Mouse (Mus musculus): ENCODE data around the gene Inca1.

Gene Inca1

DNA sequence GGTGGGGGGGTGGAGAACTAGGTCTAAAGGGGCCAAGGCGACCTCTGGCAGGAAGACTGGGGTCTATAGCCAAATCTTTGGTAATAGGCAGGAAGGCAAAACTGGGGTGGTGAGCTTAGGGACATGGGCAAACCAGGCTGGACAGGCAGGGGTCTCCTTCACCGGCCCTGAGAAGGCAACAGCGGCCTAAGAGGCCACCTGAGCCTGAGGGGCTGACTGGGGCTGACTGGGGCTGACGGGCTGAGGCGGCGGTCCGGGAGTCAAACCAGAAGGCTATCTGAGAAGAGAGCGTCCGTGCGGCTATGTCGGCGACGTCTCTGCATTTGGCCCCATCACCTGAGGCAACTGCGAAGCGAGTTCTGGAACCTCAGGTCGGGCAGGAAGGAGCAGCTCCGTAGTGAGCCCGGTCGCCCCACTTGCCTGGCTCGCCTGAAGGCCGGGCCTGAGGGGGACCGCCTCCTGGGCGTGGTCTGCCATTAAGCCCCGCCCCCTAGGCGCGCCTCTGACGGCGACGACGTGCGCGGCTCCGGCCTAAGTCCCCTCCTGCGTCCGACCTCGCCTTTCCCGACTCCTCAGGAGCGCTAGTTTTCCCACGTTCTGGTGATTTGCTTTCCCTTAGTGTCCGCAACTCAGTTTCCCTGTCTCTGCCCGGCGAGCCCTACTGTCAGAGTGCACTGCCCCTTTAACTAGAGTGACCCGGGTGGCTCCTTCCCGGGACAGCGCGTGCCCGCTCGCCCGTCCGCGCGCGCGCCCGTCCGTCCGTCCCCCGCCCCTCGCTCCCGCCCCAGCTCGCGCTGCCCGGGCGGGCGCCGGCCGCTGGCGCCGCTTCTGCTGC lies at the start of gene Inca1, which contains the start of gene Kif1c:
TSS of gene Inca1 (minus strand) at position 434 of the 835 bp plus-strand sequence.
TSS of gene Kif1c (plus strand) at position 827 of the 835 bp plus-strand sequence.
- peak; percentile 98 for DNase-seq

DNA sequence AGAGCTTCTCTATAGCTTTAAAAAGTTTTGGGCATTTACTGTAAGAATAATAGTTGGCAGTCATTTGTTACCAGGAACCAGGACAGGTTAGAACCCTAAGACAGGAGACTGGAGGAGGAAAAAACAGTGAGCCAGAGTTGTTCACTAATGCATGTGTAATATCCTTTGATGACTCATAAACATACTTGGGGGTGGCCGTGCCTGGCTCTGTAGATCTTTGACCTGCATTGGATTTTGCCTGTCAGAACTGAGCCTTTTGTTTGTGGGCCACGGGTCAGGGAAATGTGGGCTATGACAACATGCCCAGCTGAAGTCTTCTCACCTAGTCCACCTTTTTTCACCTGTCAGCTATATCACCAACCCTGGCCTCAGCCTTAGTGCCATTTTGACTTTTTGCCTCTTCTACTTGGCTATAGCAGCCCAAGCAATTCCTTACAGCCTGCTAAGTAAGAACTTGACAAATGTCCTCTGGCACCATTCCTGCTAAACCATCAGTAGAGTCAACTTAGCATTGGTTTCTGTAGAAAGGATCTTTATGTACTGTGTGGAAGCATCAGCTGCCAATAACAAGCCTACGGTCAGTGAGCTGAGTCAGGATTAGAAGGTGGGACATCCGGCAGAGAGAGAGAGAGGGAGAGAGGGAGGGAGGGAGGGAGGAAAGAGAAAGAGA lies 48.1 kb upstream of the Inca1 start:
- no peak for DNase-seq

DNA sequence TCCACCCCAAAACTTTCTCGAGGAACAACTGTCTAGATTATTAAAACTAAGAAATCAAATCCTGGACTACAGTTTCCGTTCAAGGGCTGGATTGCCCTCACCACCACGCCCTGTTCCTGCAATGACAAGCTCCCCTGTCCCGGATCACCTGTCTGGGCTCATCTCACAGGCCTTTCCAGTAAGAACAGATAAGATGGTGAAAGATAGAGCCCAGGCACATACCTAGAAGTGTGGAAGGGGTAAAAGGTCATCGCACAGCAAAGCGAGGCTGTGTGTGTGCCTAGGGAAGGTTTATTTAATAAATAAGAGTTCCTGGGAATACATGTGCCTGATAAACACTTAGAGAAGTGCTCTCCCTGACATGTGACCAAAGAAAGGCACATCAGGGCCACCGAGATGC lies 45.7 kb upstream of the Inca1 start:
- DNase-seq, result no peak

DNA sequence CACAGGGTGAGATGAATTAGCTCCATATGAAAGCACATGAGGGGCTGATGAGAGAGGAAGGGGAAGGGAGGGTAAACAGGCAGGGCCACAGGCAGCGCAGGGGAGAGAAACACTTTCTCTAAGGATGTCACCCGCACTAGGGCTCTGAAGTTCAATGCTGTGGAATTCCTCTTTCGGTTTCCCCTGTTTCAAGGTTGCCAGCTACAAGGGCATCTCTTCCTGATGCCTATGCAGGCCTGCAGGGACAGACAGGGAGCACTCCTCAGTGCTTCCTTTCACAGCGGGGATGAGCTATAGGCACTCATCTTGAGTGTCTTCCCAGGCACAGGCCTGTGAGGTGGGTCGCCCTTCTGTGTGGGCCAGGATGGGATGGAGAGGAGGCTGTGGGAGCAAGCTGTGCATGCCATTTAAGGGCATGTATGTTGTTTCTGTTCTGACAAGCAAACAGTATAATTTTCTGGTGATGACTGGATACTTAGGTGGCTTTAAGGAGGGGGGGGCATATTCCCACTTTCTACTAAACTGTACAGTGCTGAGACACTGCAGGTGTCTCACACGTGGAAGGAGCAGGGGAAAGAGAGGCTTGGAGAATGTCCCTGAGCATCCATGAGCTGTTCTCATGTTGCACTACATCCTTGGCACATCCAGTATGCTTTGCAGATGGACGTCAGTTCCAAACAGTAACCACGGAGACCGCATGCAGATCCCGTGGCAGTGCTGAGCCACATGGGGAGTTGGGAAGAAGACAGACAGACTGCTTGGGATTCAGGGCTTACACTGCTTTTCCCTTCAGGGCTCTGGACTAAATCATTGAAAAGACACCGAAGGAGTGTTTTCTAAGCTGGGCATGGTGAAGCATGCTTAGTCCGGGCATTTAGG lies 42.9 kb upstream of the Inca1 start:
- DNase-seq, result no peak

DNA sequence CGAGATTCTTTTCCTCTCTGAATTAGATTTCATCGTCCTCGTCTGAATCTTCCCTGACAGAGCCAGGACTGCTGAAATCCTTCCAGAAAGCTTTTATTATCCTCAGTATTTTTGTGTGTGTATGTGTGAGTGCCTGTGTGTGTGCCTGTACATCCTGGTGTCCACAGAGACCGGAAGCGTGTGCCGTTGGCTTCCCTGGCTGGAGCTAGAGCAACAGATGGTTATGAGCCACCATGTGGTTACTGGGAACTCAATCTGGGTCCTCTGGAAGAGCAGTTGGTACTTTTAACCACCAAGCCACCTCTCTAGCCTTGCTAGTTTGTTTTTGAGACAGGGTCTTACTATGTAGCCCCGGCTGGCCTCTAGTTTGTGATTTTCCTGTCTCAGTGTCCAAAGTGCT lies 42.2 kb upstream of the Inca1 start:
- no peak for DNase-seq

DNA sequence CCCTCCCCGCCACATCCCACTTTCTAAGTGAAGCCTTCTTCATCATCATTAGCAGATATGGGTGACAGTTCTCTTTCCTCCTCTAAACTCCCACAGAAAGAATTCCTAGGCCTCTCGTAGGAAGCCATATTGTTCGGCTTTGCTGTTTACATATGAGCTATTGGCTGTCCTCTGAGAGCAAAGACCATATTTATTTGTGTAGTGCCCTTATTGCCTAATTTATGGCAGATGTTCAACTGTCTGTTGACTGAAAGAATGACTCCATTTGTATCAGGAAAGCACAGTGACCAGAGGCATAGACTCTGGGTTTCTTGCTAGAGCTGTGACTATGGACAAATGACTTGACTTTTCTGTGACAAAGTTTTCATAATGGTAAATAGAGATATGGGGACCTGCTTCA lies 41.6 kb upstream of the Inca1 start:
- no peak for DNase-seq

DNA sequence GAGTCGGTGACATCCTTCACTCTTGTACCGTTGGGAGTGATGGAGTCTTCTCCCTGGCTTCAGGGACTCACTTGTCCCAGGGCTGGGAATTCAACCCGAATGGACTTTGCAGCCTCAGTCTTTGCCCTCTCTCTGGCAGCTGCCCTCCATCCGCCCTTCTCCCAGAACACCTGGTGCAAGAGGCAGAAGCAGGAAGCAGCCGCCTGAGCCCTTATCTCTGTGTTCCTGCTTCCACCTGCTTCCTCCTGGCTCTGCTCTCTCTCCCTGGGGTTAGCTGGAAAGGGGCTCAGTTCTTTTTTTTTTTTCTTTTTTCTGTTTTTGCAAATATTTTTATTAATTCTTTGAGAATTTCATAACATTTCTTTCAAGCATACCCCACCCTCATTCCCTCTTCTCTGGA lies 37.8 kb upstream of the Inca1 start:
- no peak for DNase-seq

DNA sequence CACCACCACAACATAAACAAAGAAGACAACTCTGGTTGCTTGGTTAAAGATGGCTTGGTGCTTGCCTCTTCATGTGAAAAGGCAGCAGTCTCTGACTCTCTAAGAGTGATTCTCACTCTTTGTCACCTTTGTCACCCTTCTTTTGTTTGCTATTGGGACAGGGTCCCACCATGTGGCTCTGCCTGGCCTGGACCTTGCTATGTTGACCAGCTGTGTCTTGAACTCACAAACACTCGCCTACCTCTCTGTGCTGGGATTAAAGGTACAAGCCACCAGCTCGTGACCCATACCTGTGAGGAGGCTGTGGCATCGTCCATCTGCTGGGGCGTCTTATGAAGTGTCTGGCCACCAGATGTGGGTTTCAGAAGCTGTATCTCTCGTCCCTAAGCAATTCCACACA lies 33.3 kb upstream of the Inca1 start:
- no peak for DNase-seq

DNA sequence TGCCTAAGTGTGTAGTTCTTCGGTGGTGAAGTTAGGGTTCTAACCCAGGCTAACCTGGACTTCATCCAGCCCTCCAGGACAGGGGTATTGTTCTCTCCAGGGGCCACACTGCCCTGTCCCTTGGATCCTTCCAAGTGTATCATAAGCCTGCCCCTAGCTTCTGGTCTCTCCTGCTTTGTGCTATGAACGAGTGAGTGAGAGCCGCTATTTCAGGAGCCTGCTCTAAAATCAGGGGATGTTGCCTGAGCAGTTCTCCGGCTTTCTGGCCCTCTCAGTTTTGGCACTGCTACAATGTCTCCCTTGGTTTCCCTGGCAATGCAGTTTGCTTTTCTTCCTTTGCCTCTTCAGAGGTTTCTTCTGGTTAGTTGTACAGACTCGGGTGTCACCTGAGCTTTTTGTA lies 31.2 kb upstream of the Inca1 start:
- no peak for DNase-seq

DNA sequence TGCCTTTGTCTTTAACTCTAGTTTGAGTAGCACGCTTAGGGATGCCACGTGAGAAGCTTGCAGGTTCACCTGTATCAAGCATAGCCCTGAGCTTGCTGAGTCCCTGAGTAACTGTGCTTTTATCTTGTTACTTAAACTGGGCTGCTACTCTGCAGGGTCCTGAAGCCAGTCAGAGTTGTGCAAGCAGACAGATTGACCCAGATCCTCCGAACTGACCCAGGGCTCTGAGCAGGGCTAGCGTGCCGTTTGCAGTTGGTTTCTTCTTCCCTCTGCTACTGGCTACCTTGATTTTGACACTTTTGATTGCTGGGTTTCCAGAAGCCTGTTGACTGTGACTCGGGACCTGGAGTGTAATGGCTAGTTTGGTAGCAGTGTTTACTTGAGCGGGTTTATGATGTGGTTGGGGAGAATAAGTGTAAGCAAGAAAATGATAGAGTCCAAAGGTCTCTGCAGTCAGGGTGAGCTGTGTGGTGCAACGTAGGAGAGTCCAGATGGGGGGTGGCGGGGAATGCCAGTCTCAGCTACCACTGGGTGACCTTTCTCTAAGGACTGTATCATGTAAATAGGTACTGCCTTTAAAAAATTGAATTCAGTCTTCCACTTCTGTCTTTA lies 30.6 kb upstream of the Inca1 start:
- no peak for DNase-seq

DNA sequence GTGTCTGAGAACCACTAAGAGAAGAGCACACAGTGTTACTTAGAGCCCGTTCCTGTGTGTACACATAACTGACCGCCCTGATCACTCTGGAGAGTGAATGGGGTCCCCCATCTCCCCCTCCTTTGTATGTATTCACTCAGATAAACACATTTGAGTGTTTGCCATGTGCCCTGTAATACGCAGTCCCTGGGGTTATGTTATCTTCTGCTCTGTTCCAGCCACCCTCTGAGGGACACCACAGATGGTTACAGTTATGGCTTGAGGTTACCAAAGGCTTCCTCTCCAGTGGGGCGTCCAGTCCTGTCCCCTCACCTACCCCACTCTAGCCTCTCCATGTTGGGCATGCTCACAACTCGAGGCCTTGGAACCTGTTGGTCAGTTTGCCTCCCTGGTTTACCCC lies 27.4 kb upstream of the Inca1 start:
- no peak for DNase-seq

DNA sequence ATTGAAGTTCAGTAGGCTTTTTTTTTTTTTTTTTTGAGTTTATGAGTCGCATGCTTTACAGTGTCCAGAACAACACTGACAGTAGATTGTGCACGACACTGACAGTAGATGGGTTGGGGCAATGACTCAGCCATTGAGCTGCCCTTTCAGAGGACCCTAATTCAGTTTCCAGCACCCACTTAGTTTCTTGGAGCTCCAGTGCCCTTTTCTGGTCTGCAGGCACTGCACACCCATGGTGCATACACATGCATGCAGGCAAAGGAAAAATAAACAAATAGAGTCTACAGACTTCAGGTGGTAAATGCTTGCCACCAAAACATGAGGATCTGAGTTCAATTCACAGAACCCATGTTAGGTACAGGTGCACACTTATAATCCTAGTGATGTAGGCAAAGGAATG lies 26.6 kb upstream of the Inca1 start:
- no peak for DNase-seq

DNA sequence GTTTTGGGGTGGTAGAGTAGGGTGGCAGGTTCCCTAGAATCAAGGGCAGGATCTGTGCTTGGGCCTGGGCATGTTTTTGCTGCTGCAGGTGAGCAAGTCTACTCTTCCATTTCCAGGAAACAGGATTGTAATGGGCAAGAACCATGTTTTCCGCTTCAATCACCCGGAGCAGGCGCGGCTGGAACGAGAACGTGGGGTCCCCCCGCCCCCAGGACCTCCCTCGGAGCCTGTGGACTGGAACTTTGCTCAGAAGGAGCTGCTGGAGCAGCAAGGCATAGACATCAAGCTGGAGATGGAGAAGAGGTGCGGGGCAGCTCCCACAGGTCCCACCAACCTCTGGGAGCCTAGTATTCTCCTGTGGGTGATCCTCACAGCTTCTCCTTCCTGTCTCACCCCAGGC lies 24.8 kb upstream of the Inca1 start:
- DNase-seq, result no peak

DNA sequence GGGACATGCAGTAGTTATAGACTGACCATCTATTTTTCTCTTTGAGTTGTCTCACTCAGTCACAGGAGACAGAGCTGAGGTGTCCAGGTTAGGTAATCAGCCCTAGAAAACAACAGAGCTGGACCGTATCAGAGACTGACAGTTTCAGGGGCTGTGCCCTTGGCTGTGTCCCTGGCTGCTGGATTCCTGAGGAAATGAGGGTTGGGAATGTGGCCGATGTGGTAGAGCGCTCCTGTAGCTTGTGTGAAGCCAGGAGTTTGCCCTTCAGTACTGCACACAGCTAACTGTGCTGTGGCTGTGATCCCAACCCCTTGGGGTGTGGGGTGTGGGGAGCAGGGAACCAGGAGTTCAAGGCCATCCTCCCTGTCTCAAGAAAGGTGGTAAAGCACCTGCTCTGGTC lies 21.1 kb upstream of the Inca1 start:
- no peak for DNase-seq

DNA sequence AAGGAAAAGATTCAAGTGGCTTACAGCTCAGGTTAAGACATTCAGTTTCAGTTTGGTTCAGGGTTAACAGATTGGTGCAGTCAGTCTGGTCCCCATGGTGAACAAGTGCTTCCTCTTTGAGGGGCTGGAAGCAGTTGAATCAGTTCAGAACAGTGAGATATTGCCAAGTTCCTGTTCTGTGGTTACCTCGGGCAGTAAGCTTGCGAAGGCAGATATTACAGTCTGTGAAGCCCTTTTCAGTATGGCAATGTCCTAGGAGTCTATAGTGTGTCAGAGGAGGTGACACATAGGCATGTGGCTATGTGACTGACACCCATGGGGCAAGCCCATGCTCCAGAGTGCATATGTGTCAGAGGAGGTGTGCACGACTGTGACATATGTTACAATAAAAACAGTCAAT lies 20.6 kb upstream of the Inca1 start:
- no peak for DNase-seq

DNA sequence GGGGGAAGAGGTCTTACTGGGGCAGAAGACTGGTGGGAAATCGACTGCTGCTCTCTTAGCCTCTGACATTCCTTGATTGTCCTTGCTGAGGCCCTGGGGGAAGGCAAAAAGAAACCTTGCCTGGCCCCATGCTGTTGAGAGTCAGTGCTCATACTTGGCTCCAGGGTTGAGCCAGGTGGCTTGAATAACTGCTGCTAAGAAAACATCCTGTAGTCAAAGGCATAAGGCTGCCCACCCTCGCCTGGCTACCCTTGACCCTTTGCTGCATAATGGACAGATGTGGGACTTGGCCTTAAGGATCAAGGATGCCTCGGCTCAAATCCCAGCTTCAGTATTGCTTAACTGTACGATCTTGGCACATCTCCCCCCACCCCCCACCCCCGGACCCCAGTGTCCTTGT lies 18.5 kb upstream of the Inca1 start:
- DNase-seq, result no peak

DNA sequence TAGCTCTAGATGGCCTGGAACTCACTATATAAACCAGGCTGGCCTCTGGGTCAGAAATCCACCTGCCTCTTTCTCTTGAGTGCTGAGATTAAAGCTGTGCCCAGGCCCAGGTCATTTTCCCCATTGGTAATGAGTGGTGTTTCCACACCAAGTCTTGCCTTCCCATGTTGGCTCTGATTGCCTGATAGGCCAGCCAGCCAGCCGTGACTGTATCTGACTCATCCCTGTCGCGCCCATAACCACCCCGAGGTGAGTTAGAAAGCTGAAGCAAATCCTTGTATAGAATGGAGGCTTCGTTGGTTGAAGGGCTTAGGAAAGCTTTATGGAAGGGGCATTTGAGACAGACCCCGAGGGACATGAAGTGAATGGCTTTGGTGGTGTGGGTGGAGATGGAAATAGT lies 15.9 kb upstream of the Inca1 start:
- no peak for DNase-seq

DNA sequence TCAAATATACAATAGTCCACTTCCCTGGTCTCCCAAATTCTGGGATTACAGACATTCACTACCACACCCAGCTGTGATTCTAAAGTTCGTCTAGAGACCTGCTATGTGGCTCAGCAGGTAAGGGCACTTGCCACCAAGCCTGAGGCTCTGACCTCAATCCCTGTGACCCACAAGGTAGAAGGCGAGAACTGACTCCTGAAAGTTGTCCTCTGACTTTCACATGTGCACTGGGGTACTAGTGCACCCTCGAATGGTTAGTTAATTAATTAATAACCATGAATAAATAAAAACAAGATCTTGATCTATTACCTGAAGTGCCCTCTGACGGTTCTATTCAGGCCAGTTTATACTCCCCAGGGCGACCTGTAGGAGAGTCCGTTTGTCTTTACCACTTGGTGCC lies 13.3 kb upstream of the Inca1 start:
- no peak for DNase-seq

DNA sequence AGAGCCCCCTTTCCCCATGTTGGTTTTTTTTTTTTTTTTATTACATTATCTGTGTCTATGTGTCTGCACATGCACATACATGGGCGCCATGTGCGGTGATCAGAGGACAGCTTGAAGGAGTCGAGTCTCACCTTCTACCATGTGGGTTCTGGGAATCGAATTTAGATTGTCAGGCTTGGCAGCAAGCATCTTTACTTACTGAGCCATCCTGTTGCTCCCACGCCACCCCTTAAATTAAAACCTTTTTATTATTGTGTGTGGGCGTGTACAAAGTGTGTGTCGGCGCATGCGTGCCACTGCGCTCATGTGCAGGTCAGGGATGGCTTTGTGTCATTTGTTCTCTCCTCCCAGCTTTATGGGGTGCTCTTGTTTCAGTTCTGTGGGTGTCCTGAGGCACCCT lies 11.1 kb upstream of the Inca1 start:
- DNase-seq, result no peak

DNA sequence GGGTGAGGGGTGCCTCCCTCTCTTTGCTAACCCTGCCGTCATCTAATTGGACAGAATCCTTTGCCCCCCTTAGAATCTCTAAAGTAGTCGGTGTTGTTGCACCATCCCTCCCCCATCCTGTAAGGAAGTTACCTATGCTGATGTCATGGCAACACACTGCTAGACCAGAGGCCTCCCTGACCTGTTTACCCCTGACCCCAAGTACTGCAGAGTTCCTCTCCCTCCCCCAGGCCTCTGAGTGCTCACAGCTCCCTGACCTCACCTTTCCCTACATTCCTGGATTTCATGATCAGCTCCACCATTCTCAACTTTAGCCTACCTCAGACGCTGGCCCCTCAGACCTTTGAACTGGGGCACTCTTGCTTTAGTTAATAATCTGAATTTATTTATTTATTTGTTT lies 6.2 kb upstream of the Inca1 start:
- no peak for DNase-seq

DNA sequence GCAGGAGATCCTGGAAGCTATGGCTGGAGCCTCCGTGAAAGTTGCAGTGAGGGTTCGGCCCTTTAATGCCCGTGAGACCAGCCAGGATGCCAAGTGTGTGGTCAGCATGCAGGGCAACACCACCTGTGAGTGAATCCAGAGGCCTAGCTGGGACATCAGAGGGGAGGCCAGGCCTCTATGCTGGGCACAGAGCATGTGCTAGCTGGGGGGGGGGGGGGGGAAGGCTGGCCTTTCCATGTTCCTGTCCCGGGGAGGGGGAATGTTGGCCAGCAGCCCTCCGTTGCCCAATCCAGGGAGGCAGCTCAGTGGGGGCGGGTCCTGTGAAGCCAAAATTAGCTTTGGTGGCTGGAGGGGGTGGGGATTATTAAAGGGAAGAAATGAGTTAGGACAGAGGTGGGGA lies 2.8 kb upstream of the Inca1 start:
- no peak for DNase-seq

DNA sequence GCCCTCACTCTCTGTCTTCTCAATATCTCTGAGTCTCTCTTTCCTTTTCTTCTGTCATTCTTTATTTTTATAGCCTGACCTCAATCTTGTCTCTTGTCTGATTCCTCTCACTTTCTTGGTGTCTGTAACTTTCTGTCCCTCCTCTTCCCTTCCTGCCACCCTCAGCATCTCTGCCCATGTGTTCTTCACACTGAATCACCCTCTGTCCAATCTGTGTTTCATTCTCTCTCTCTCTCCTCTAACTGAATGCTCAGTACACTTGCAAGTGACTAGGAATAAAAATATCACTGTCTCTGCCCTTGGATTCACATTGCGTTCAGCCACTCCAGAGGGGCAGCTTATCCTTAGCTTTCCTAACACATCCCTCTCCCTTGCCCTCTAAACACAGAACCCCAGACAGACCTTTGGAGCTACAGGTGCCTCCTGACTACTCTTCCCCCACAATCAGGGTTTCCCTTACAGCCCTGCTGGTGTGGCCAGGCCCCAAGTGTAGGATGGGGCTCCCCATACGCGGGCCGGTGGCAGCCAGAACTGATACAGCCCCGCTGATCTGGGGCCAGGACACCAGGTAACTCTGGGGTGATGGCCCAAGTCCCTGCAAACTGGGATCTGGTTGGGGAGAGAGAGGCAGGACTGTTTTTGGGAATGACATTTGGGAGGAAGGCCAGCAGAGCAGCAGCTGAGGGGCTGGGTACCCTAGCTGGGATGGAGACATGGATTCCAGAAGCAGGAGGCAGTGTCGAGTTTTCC lies 2.2 kb upstream of the Inca1 start:
- DNase-seq, result no peak
